Mouse (Mus musculus) kidney, adult 10 weeks (tissue): ENCODE results near the gene Ocln. TPM values are rescaled to one million over a fixed set of nuclear protein-coding genes. Genes with fewer than 3 reads are reported as not detected.

Experiments used
- polyA plus RNA-seq: library from polyadenylated mRNA; stranded (reverse); fragments of 350-450 nt; fragmentation: Illumina TruSeq; extraction: RNeasy Lipid Tissue Mini Kit (QIAGEN cat#74804); gene quantifications from one replicate; pipeline ENCODE4 v1.2.3, GENCODE M21; 2014; ENCODE audit warnings: low read depth, low replicate concordance

The Ocln gene
- polyA plus RNA-seq, result 46.3 TPM

DNA sequence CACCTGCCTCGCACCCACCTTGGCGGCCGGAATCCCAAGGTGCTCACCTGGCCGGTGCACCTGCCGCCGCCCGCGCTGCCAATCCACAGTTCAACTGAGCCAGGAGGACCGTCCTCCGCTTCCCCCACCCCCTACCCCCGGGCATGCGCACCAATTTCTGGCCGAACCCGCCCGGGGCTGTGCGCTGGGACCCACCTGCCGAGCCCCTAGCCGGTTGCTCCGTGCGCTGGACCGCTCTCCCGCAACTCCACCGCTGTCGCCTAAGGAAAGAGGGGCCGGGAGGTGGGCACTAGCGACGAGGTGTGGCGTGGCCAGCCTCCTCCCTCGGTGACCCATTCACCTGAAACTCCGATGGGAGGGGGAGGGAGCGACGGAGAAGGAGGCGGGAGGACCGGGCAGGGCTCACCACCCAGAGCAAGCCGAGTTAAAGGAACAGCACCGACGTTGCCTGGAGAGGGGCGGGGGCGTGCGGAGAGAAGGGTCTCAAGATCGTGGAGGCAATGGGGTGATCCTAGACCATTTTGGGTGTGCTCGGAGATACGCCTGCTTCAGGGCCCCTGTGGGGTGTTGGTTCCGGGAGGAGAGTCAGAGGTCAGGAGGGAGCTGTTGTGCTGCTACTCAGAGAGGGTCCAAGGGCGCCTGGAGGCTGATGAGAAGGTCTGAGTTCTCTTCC lies at the start of gene Ocln:
TSS of gene Ocln (minus strand) at position 350 of the 673 bp plus-strand sequence.

DNA sequence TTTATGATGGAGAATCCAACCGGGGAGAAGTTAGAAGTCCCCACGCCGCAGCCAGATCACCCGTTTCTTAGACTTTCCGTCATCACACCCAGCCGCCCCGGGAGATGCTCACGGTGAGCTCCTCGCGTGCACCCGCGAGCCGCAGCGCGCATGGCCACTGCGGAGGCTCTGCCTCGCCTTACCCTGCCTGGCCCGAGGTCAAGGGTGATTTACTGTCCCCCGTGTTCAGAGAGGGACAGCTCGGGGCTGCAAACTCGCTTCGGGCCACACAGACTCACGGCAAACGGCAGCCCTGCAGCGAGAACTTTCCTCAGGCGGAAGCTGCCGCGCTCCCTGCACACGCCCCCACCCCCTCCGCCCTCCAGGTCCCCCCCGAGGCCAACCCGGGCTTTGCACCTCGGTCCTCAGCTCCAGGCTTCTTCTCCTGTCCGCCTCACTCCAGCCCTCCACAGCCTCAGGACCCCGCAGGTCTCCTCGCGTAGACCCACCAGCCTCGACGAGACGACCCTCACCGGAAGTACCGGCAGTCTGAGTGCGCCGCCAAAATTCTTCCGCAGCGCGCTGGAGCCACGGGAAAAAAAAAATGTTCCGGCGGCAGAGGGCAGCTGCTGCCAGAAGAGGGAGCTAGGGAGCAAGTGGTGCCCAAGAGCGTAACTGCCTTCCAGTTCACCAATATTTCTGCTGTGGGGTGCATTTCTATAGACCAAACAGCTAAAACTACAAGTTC lies 60.3 kb downstream of the Ocln start, which contains the start of gene Gtf2h2:
TSS of gene Gtf2h2 (minus strand) at position 519 of the 727 bp plus-strand sequence.

DNA sequence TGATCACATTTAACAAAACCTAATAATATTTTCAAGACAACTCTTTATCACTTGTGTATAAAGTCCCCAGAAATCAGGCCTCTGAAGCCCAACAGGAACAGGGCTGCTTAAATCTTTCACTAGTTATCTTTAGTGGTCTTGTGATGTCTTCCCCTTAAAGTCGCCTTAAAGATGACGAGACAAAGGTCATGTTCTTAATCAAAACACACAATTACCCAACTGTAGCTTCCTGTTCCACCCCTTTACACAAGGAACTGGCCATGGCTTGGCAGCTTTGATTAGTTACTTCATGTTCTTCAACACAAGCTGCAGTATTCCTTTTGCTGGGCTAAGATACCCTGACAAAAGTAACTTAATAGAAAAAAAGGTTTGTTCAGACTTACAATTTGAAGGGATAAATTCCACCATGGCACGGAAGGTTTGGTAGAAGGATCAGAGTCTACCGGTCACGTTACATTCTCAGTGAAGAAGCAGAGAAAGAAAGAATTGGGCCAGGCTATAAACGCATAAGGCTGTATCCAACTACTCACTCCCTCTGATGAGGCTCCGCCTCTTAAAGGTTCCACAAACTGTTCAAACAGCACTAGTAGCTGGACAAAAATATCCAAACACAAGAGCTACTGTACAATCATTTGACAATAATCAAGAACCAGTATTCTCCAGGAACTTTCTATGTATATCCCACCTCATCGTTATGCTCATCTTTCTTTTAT lies 99.9 kb downstream of the Ocln start, which contains the start of gene Naip1:
TSS of gene Naip1 (minus strand) at position 455 of the 713 bp plus-strand sequence.

Other genes starting within 250 kb of the Ocln start
- gene Naip6, start 235.0 kb downstream of the Ocln start, polyA plus RNA-seq, result 0.32 TPM
- gene Naip1, start 99.8 kb downstream of the Ocln start, polyA plus RNA-seq, result 0.24 TPM
- 102 TPM for gene Gtf2h2, start 60.1 kb downstream of the Ocln start, polyA plus RNA-seq
- gene Marveld2, start 64.3 kb upstream of the Ocln start, polyA plus RNA-seq, result 10.0 TPM
- gene Ak6, start 98.3 kb upstream of the Ocln start, polyA plus RNA-seq, result 171 TPM
- gene Rad17, start 98.3 kb upstream of the Ocln start, polyA plus RNA-seq, result 43.2 TPM
- gene Taf9, start 98.9 kb upstream of the Ocln start, polyA plus RNA-seq, result 1.3 TPM
- 4.2 TPM for gene Ccdc125, start 117.0 kb upstream of the Ocln start, polyA plus RNA-seq
- 45.4 TPM for gene Cdk7, start 178.2 kb upstream of the Ocln start, polyA plus RNA-seq
- gene Mrps36, start 191.9 kb upstream of the Ocln start, polyA plus RNA-seq, result 174 TPM
- gene Cenph, start 223.2 kb upstream of the Ocln start, polyA plus RNA-seq, result not detected
- 0.44 TPM for gene Ccnb1, start 233.9 kb upstream of the Ocln start, polyA plus RNA-seq